Mouse (Mus musculus) intestine, embryonic 15.5 days (tissue): ENCODE data around the gene Efcab3. TPM values are rescaled to one million over a fixed set of nuclear protein-coding genes. Genes with fewer than 3 reads are reported as not detected.

ENCODE experiments used
- ATAC-seq: fragments of 200-750 bp; cut with Nextera tagmentation; 2 replicates; pipeline ENCODE4 v1.8.0; 2017; ENCODE audit warnings: moderate TSS enrichment, moderate library complexity
- H3K27ac ChIP-seq: fragments of 300-500 bp; sonication (generic); 2 replicates; pipeline ENCODE4 v1.5.1; 2015; ENCODE audit warnings: mild to moderate bottlenecking, inconsistent platforms
- H3K27me3 ChIP-seq: fragments of 300-500 bp; sonication (generic); replicated peaks from 2 replicates; pipeline ENCODE4 v1.6.1; 2015; ENCODE audit warnings: inconsistent platforms
- H3K36me3 ChIP-seq: fragments of 300-500 bp; sonication (generic); 2 replicates; pipeline ENCODE4 v1.6.1; 2015; ENCODE audit warnings: inconsistent platforms
- H3K4me1 ChIP-seq: fragments of 300-500 bp; sonication (generic); replicated peaks from 2 replicates; pipeline ENCODE4 v1.6.1; 2015; ENCODE audit warnings: inconsistent platforms
- H3K4me2 ChIP-seq: fragments of 300-500 bp; sonication (generic); replicated peaks from 2 replicates; pipeline ENCODE4 v1.6.1; 2015; ENCODE audit warnings: mild to moderate bottlenecking, inconsistent platforms
- H3K4me3 ChIP-seq: fragments of 300-500 bp; sonication (generic); replicated peaks from 2 replicates; pipeline ENCODE4 v1.5.1; 2015; ENCODE audit warnings: inconsistent platforms
- H3K9ac ChIP-seq: fragments of 300-500 bp; sonication (generic); 2 replicates; pipeline ENCODE4 v1.6.1; 2015; ENCODE audit warnings: inconsistent platforms
- H3K9me3 ChIP-seq: fragments of 300-500 bp; sonication (generic); 2 replicates; pipeline ENCODE4 v1.6.1; 2016; ENCODE audit warnings: inconsistent platforms
- WGBS: fragments of 180-500 bp; shearing (Covaris S2); methylation state at CpG from one replicate; pipeline ENCODE4 v1.1.7; 2015; 5-methylcytosine and 5-hydroxymethylcytosine counted together
- polyA plus RNA-seq: library from polyadenylated mRNA; unstranded; fragments of >200 nt; fragmentation: Nextera tagmentation; extraction: Ambion mirVana; gene quantifications from 2 replicates; pipeline ENCODE4 v1.2.1, GENCODE M21; 2015

Gene Efcab3
- polyA plus RNA-seq, 1 experiment from 2014 or later = 0.64 TPM

GRCm38 (mm10) chr11:105164516-105165510 is 101.4 kb downstream of the Efcab3 start:
- H3K9ac ChIP-seq = no peak overlapping the region
- no peaks in the 10 kb centered on the region for H3K4me1 ChIP-seq
- H3K4me3 ChIP-seq = no peak overlapping the region
- peaks cover 9% of the 10 kb centered on the region; the same call in 1 of the 2 replicates for H3K9me3 ChIP-seq
- H3K4me2 ChIP-seq = no peak overlapping the region
- H3K27me3 ChIP-seq = no peaks in the 10 kb centered on the region
- whole genome bisulfite sequencing = 77% methylated on average over 69 of the region's 69 CpGs
- no peak for ATAC-seq
- H3K36me3 ChIP-seq = no peaks in the 10 kb centered on the region
- no peak overlapping the region for H3K27ac ChIP-seq

DNA sequence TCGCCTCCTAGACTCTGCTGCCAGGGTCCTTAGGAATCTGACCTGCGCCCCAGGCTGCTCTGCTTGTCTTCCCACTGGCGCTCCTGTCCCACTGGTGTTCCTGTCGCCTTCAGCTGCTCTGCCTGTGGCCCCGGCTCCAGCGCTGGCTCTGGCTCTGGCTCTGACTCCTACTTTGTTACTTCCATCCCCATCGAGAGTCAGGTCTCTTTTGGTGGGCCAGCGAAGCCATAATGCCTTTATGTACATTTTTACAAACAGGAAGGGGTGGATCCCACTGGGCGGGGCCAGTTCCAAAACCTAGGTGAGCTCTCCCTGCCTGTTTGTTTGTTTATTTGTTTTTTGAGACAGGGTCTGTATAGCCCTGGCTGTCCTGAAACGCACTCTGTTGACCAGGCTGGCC is 103.4 kb downstream of the Efcab3 start:
- Histone ChIP-seq H3K9me3 (peaks cover 9% of the 10 kb centered on the region; the same call in 1 of the 2 replicates), H3K9ac (no peak overlapping the region), H3K27me3 (no peaks in the 10 kb centered on the region), H3K27ac (no peak overlapping the region), H3K4me3 (no peak overlapping the region), H3K36me3 (no peaks in the 10 kb centered on the region), H3K4me1 (no peaks in the 10 kb centered on the region), H3K4me2 (no peak overlapping the region)
- ATAC-seq = no peak
- 89% methylated on average over 10 of the region's 10 CpGs for WGBS

Other genes with a start within 250 kb of the Efcab3 start
- gene Mettl2, start 62.8 kb downstream of the Efcab3 start, polyA plus RNA-seq = 36.2 and 38.0 TPM in 2 replicates
- not detected in 2 replicates for gene Gm10842, start 83.3 kb downstream of the Efcab3 start, polyA plus RNA-seq
- 12.7 and 16.0 TPM in 2 replicates for gene Tlk2, start 115.2 kb downstream of the Efcab3 start, polyA plus RNA-seq
- gene Mrc2, start 229.1 kb downstream of the Efcab3 start, polyA plus RNA-seq = 9.1 and 9.9 TPM in 2 replicates